Mouse (Mus musculus) spleen, postnatal 4 days (tissue): ENCODE measurements at regions not wholly inside any gene's neighbourhood (a gene's known extent, or its start where the extent isn't known, plus 50 kb on each side); places are given as distances from the start of the nearest gene placed in this dataset.

Experiments used
- DNase-seq, 2 experiments: peaks; one replicate each; pipeline ENCODE4 v3.0.0; 2022; ENCODE audit warnings: low spot score in 2 of 2

- DNase-seq: no peak
Observed at GRCm38 (mm10) chr9:41592900-41593690, 431.6 kb upstream of the Ubash3b start.

- no peak for DNase-seq
Observed at GRCm38 (mm10) chr9:41592101-41592500, 430.6 kb upstream of the Ubash3b start.

- DNase-seq: no peak
Observed at GRCm38 (mm10) chr9:41590164-41590563, 428.7 kb upstream of the Ubash3b start.

- DNase-seq: no peak
Observed at GRCm38 (mm10) chr9:41588466-41589425, 427.2 kb upstream of the Ubash3b start.

GRCm38 (mm10) chr9:41587762-41588161 is 426.3 kb upstream of the Ubash3b start:
- no peak for DNase-seq

- DNase-seq: no peak
Observed at GRCm38 (mm10) chr9:41586966-41587570, 425.6 kb upstream of the Ubash3b start.

GRCm38 (mm10) chr9:41586291-41586690 is 424.8 kb upstream of the Ubash3b start:
- no peak for DNase-seq

GRCm38 (mm10) chr9:41585771-41586170 is 424.3 kb upstream of the Ubash3b start:
- DNase-seq: no peak

GRCm38 (mm10) chr9:41585012-41585411 is 423.5 kb upstream of the Ubash3b start:
- no peak for DNase-seq

- DNase-seq: no peak
Observed at GRCm38 (mm10) chr9:41583711-41584329, 422.3 kb upstream of the Ubash3b start.

GRCm38 (mm10) chr9:41583276-41583675 is 421.8 kb upstream of the Ubash3b start:
- no peak for DNase-seq

- DNase-seq: no peak
Observed at GRCm38 (mm10) chr9:41582711-41583236, 421.3 kb upstream of the Ubash3b start.

- no peak for DNase-seq
Observed at GRCm38 (mm10) chr9:41582171-41582570, 420.7 kb upstream of the Ubash3b start.

GRCm38 (mm10) chr9:41581741-41582140 is 420.2 kb upstream of the Ubash3b start:
- no peak for DNase-seq

- DNase-seq: no peak
Observed at GRCm38 (mm10) chr9:41581152-41581551, 419.7 kb upstream of the Ubash3b start.

GRCm38 (mm10) chr9:41580611-41581041 is 419.1 kb upstream of the Ubash3b start:
- no peak for DNase-seq

GRCm38 (mm10) chr9:41580067-41580466 is 418.6 kb upstream of the Ubash3b start:
- DNase-seq: no peak

- DNase-seq: no peak
Observed at GRCm38 (mm10) chr9:41579107-41580014, 417.9 kb upstream of the Ubash3b start.

GRCm38 (mm10) chr9:41578221-41579106 is 417.0 kb upstream of the Ubash3b start:
- DNase-seq: no peak
